Mouse (Mus musculus) mature B cell (primary cell): ENCODE measurements around the gene Upk2.
"Not testable (repeated sequence)": the region's sequence is repeated elsewhere in the genome, so short reads cannot be mapped to it uniquely, and the experiment has no call there.

Experiments used
- in situ Hi-C: fragments of 300-500 bp; cut with MboI; formaldehyde crosslinking; loops from 2 replicates; pipeline ENCODE4 v1.14.3; 2019

The Upk2 gene

GRCm38 (mm10) chr9:44410647-44411336 lies 44.0 kb downstream of the Upk2 start:
- in situ Hi-C loops = no loop called here

DNA sequence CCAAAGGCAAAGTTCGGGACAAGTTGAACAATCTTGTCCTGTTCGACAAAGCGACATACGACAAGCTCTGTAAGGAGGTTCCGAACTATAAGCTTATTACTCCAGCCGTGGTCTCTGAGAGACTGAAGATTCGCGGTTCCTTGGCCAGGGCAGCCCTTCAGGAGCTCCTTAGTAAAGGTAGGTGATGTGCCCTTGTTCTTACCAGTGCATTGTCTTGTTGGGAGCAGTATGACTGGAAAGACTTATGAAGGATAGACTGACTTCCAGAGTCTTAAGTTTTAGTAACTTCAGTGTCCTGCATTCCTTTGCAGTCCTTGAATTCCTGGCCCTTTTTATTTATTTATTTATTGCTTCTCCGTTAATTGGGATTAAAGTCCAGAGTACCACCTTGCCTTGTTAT lies 46.1 kb downstream of the Upk2 start:
- in situ Hi-C loops = not testable (repeated sequence)

DNA sequence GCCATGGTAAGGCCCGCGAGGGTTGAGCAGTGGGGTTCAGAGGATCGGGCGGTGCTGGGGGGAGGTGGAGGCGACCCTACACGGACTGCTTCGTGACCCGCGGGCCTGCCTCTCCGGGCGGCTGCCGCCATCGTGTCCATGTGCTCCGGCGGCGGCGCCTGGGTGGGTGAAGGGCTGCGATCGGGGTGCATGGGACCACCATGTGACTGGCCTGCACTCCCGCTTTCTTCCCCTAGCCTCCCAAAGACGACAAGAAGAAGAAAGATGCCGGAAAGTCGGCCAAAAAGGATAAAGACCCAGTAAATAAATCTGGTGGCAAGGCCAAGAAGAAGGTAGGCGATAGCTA lies 47.1 kb downstream of the Upk2 start:
- in situ Hi-C loops = no loop called here

DNA sequence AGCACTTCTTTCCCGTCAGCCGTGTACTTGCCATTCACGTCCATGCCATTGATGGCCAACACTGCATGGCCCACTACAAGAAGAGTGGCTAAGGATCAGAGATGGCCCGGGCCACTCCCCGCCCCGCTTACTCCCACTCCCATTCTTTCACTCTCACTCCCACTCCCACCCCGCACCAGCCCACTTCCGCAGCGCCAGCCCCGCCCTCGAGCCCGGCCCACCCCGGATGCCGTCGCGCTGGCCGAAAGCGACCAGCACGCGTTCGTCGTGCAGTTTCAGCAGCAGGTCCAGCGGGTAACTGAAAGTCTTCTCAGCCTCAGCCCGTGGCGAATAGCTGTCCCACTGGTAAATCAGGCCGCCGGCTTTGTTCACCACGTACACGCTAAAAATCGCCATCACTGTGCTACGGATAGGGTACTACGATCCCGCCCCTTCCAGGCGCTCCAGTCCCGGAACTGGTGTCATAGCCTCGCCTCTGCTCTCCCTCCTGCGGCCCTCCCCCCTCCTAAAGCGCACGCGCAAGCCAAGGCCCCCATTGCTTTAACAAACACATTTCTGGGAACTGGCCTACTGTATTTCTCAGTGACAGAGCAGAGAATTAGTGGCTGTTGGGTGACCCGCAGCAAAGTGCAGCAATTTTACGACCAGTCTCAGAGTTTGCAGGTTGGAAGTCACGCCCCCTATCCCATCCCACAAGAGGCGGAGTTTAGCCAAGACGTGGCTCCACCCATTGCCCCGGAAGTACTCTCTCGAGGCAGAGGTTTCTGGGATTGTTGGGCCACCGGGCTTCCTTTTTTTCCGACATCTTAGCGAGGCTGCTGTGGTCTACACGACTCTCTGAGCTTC lies 47.6 kb downstream of the Upk2 start, which contains the start of the genes Rps25 and Trappc4:
Rps25 (plus strand) TSS at position 234 of the 846 bp plus-strand sequence.
Trappc4 (minus strand) TSS at position 695 of the 846 bp plus-strand sequence.
- in situ Hi-C loops = no loop called here

- in situ Hi-C loops = no loop called here
These were observed 49.8 kb downstream of the Upk2 start for GRCm38 (mm10) chr9:44405011-44405410.
